Mouse (Mus musculus) adrenal gland, postnatal 4 days (tissue): Measurements from ENCODE around the gene Pgs1. TPM values are rescaled to one million over a fixed set of nuclear protein-coding genes. Genes with fewer than 3 reads are reported as not detected.

Source experiments
- DNase-seq, 2 experiments: peaks; one replicate each; pipeline ENCODE4 v3.0.0; 2021 to 2022; ENCODE audit warnings: low spot score in 2 of 2, mixed read lengths in 2 of 2
- microRNA-seq: library from miRNA; unstranded; fragments of <30 nt; microRNA quantifications from one replicate; pipeline ENCODE4 v1.2.0, GENCODE M21; 2021
- total RNA-seq, 2 experiments: library from RNA; stranded (reverse); gene quantifications; 2 replicates each; pipeline ENCODE4 v1.2.3; 2021

Pgs1 gene
- total RNA-seq, 2 experiments from 2014 or later, result 39.1 to 40.4 TPM

- DNase-seq, result no peak
These were observed 48.3 kb downstream of the Pgs1 start for GRCm38 (mm10) chr11:118034395-118034794.

GRCm38 (mm10) chr11:118035068-118035467, 49.0 kb downstream of the Pgs1 start:
- no peak for DNase-seq

- DNase-seq, result no peak
These were observed 56.7 kb downstream of the Pgs1 start for GRCm38 (mm10) chr11:118042791-118043190.

- DNase-seq, result no peak
These were observed 57.3 kb downstream of the Pgs1 start for GRCm38 (mm10) chr11:118043293-118043907.

- no peak for DNase-seq
These were observed 63.5 kb downstream of the Pgs1 start for GRCm38 (mm10) chr11:118049641-118050040.

- no peak for DNase-seq
These were observed 64.1 kb downstream of the Pgs1 start for GRCm38 (mm10) chr11:118050174-118050573.

GRCm38 (mm10) chr11:118058367-118058766, 72.3 kb downstream of the Pgs1 start:
- DNase-seq, result no peak

GRCm38 (mm10) chr11:118058872-118059271, 72.8 kb downstream of the Pgs1 start:
- no peak for DNase-seq

- DNase-seq, result no peak
These were observed 73.9 kb downstream of the Pgs1 start for GRCm38 (mm10) chr11:118060038-118060437.

GRCm38 (mm10) chr11:118067588-118067987, 81.5 kb downstream of the Pgs1 start:
- no peak for DNase-seq

GRCm38 (mm10) chr11:118068812-118069332, 82.8 kb downstream of the Pgs1 start:
- DNase-seq, result no peak

- no peak for DNase-seq
These were observed 85.3 kb downstream of the Pgs1 start for GRCm38 (mm10) chr11:118071227-118071912.

Small RNAs within 50 kb of the gene (microRNA-seq; reads per million reads assigned to microRNA genes)
- 1.6 reads per million for gene Mir6933

Other genes starting within 250 kb of the Pgs1 start
- gene Tmc8, start 204.2 kb upstream of the Pgs1 start, total RNA-seq, result 1 to 10 TPM; 7.1 to 7.6 TPM
- 10 to 100 TPM; 49.7 to 55.0 TPM for gene Tmc6, start 204.1 kb upstream of the Pgs1 start, total RNA-seq
- gene 6030468B19Rik, start 188.6 kb upstream of the Pgs1 start, total RNA-seq, result 1 to 10 TPM in 1 of 2 experiments, under 1 TPM in 1; 0.87 to 1.7 TPM
- gene Gm20708, start 176.6 kb upstream of the Pgs1 start, total RNA-seq, result 1 to 10 TPM; 2.1 to 3.0 TPM
- 10 to 100 TPM; 81.3 to 86.8 TPM for gene Syngr2, start 176.6 kb upstream of the Pgs1 start, total RNA-seq
- 10 to 100 TPM; 18.1 to 21.7 TPM for gene Afmid, start 160.4 kb upstream of the Pgs1 start, total RNA-seq
- 10 to 100 TPM; 78.3 to 82.1 TPM for gene Tk1, start 160.2 kb upstream of the Pgs1 start, total RNA-seq
- 10 to 100 TPM; 43.4 to 43.8 TPM for gene Birc5, start 137.0 kb upstream of the Pgs1 start, total RNA-seq
- gene Tmem235, start 125.5 kb upstream of the Pgs1 start, total RNA-seq, result not detected
- gene Tha1, start 112.8 kb upstream of the Pgs1 start, total RNA-seq, result 10 to 100 TPM; 15.1 to 15.6 TPM
- gene Socs3, start 16.2 kb upstream of the Pgs1 start, total RNA-seq, result 10 to 100 TPM; 11.8 to 12.7 TPM
- gene Dnah17, start 144.3 kb downstream of the Pgs1 start, total RNA-seq, result under 1 TPM; 0.08 to 0.42 TPM